Mouse (Mus musculus) cerebellum, postnatal 4 days (tissue): ENCODE measurements around the gene Sgcd.
A peak's percentile ranks its signal among the peaks of the same experiment; 100 is the strongest.
"Not testable (repeated sequence)": the region's sequence is repeated elsewhere in the genome, so short reads cannot be mapped to it uniquely, and the experiment has no call there.

ENCODE experiments used
- DNase-seq, 2 experiments: peaks; one replicate each; pipeline ENCODE4 v3.0.0; 2022; ENCODE audit warnings: low spot score in 2 of 2, mixed read lengths in 1 of 2

The Sgcd gene

GRCm38 (mm10) chr11:47460149-47460548 lies 528.6 kb downstream of the Sgcd start:
- DNase-seq: no peak

- DNase-seq: no peak
Observed at GRCm38 (mm10) chr11:47459214-47459613, 529.6 kb downstream of the Sgcd start.

GRCm38 (mm10) chr11:47447790-47448189 lies 541.0 kb downstream of the Sgcd start:
- no peak for DNase-seq

GRCm38 (mm10) chr11:47446337-47446736 lies 542.4 kb downstream of the Sgcd start:
- DNase-seq: no peak

- DNase-seq: no peak
Observed at GRCm38 (mm10) chr11:47445683-47446082, 543.1 kb downstream of the Sgcd start.

- DNase-seq: no peak
Observed at GRCm38 (mm10) chr11:47442266-47442665, 546.5 kb downstream of the Sgcd start.

GRCm38 (mm10) chr11:47399607-47400006 lies 589.2 kb downstream of the Sgcd start:
- DNase-seq: no peak

- DNase-seq: not testable (repeated sequence)
Observed at GRCm38 (mm10) chr11:47390798-47391197, 598.0 kb downstream of the Sgcd start.

- no peak for DNase-seq
Observed at GRCm38 (mm10) chr11:47389327-47389726, 599.4 kb downstream of the Sgcd start.

- no peak for DNase-seq
Observed at GRCm38 (mm10) chr11:47387726-47388125, 601.0 kb downstream of the Sgcd start.

- no peak for DNase-seq
Observed at GRCm38 (mm10) chr11:47386136-47386535, 602.6 kb downstream of the Sgcd start.

GRCm38 (mm10) chr11:47379630-47379958 lies 609.2 kb downstream of the Sgcd start:
- no peak for DNase-seq

GRCm38 (mm10) chr11:47378843-47379629 lies 609.7 kb downstream of the Sgcd start:
- peak in 1 of 2 experiments; percentile 20 for DNase-seq

- no peak for DNase-seq
Observed at GRCm38 (mm10) chr11:47377421-47377820, 611.3 kb downstream of the Sgcd start.

GRCm38 (mm10) chr11:47376915-47377314 lies 611.9 kb downstream of the Sgcd start:
- no peak for DNase-seq

GRCm38 (mm10) chr11:47371616-47372015 lies 617.2 kb downstream of the Sgcd start:
- DNase-seq: no peak

GRCm38 (mm10) chr11:47351585-47351984 lies 637.2 kb downstream of the Sgcd start:
- DNase-seq: no peak

GRCm38 (mm10) chr11:47343486-47343885 lies 645.3 kb downstream of the Sgcd start:
- no peak for DNase-seq

- no peak for DNase-seq
Observed at GRCm38 (mm10) chr11:47333702-47334101, 655.1 kb downstream of the Sgcd start.

- no peak for DNase-seq
Observed at GRCm38 (mm10) chr11:47305579-47305978, 683.2 kb downstream of the Sgcd start.

- no peak for DNase-seq
Observed at GRCm38 (mm10) chr11:47304702-47305450, 683.9 kb downstream of the Sgcd start.

- DNase-seq: no peak
Observed at GRCm38 (mm10) chr11:47299777-47300176, 689.0 kb downstream of the Sgcd start.

GRCm38 (mm10) chr11:47297805-47298340 lies 690.9 kb downstream of the Sgcd start:
- DNase-seq: no peak
